Mouse (Mus musculus) B cell, adult 2 months (primary cell): ENCODE measurements around the gene Ccdc92b.

Experiments used
- DNase-seq, 2 experiments: peaks; one replicate each; pipeline ENCODE4 v3.0.0; 2022

Gene Ccdc92b

GRCm38 (mm10) chr11:74613428-74613827, 6.0 kb upstream of the Ccdc92b start:
- no peak for DNase-seq

- no peak for DNase-seq
Measured at GRCm38 (mm10) chr11:74615571-74615970, 3.8 kb upstream of the Ccdc92b start.

GRCm38 (mm10) chr11:74619956-74620300, 523 bp downstream of the Ccdc92b start:
- no peak for DNase-seq

GRCm38 (mm10) chr11:74621974-74622669, 2.7 kb downstream of the Ccdc92b start:
- DNase-seq, result no peak

GRCm38 (mm10) chr11:74623693-74624092, 4.3 kb downstream of the Ccdc92b start:
- no peak for DNase-seq

- no peak for DNase-seq
Measured at GRCm38 (mm10) chr11:74625333-74625732, 5.9 kb downstream of the Ccdc92b start.

- DNase-seq, result no peak
Measured at GRCm38 (mm10) chr11:74627481-74627880, 8.1 kb downstream of the Ccdc92b start.

GRCm38 (mm10) chr11:74631880-74632789, 12.7 kb downstream of the Ccdc92b start:
- no peak for DNase-seq

- DNase-seq, result peak; percentile 69 to 71
Measured at GRCm38 (mm10) chr11:74634490-74635275, 15.3 kb downstream of the Ccdc92b start.

GRCm38 (mm10) chr11:74637486-74637885, 18.1 kb downstream of the Ccdc92b start:
- no peak for DNase-seq

GRCm38 (mm10) chr11:74637971-74638790, 18.8 kb downstream of the Ccdc92b start:
- peak; percentile 44 to 48 for DNase-seq

GRCm38 (mm10) chr11:74638791-74639411, 19.5 kb downstream of the Ccdc92b start:
- no peak for DNase-seq

- DNase-seq, result no peak
Measured at GRCm38 (mm10) chr11:74639628-74640027, 20.2 kb downstream of the Ccdc92b start.

GRCm38 (mm10) chr11:74647966-74648365, 28.6 kb downstream of the Ccdc92b start:
- no peak for DNase-seq

GRCm38 (mm10) chr11:74648676-74649075, 29.3 kb downstream of the Ccdc92b start:
- DNase-seq, result no peak

GRCm38 (mm10) chr11:74649095-74649646, 29.8 kb downstream of the Ccdc92b start, which contains the start of gene Cluh:
TSS of gene Cluh (plus strand) at chr11:74649495.
- peak; percentile 92 for DNase-seq

- peak; percentile 13 to 23 for DNase-seq
Measured at GRCm38 (mm10) chr11:74649647-74650551, 30.5 kb downstream of the Ccdc92b start.

GRCm38 (mm10) chr11:74650576-74651100, 31.2 kb downstream of the Ccdc92b start:
- no peak for DNase-seq

GRCm38 (mm10) chr11:74652791-74653191, 33.4 kb downstream of the Ccdc92b start:
- DNase-seq, result no peak

- DNase-seq, result no peak
Measured at GRCm38 (mm10) chr11:74653385-74653784, 34.0 kb downstream of the Ccdc92b start.
